Mouse (Mus musculus): ENCODE measurements around the gene Rev1.

GRCm38 (mm10) chr1:38150086-38150485 is 20.5 kb upstream of the Rev1 start:
- no peak for TF ChIP-seq CTCF (IDR thresholded peaks at IDR 0.05; ENCODE audit: borderline replicate concordance, insufficient read depth, low read depth, low read length)
- TF ChIP-seq POLR2A (IDR thresholded peaks at IDR 0.05; ENCODE audit: borderline replicate concordance, insufficient read depth, low read length), result no peak
